In the genomic region with DNA sequence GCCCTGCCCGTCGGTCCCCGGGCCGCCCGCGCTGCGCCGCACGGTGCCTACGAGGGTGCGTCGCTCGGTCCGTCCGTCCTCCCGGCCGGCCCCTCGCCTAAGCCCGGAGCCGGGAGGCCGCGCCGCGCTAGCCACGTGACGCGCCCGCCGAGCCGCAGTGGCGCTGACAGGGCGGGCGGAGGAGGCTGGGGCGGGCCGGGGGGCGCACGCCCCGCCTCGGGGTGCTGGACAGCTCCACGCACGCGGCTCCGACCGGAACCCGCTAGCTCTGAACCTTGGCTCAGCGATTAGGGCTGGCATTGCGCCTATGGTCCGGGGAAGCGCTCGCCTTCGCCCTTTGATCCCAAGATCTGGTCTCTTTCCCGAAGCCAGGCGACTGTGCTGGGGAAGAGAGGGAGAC, we compare ENCODE assay signal across 10 mouse cellular contexts. TPM values are rescaled to one million over a fixed set of nuclear protein-coding genes. Genes with fewer than 3 reads are reported as not detected.
A peak's percentile ranks its signal among the peaks of the same experiment; 100 is the strongest.
DNase-seq lines count a peak whose midpoint lies in the region; ATAC-seq and TF ChIP-seq lines count a peak whose summit lies in the region.
"Had no signal": no experiment of that assay in that cellular context is flagged by ENCODE, and none has a peak within 500 bp of the region (broad histone marks: within the 10 kb centered on the region; RNA-seq: fewer than 3 reads in every experiment).

A gene (minus strand): TSS at position 274 of the 400 bp plus-strand sequence.

- H3K4me3 ChIP-seq in E14TG2a.4 (replicated peaks; ENCODE audit: low read length) = peak within 1 kb of the TSS; percentile 81
- peak within 1 kb of the TSS; percentile 90 for H3K4me3 ChIP-seq in forebrain, embryonic 15.5 days
- peak within 1 kb of the TSS; percentile 49 for H3K4me3 ChIP-seq in lung, adult 2 months (replicated peaks; ENCODE audit: extremely low read depth, low read depth, low read length)

- peak; percentile 75 for DNase-seq in cerebellum, adult 11 months
- DNase-seq in heart, postnatal 25 days (ENCODE audit: low spot score) = peak; percentile 53
- DNase-seq in layer of hippocampus, adult 8-10 months (ENCODE audit: low spot score in 2 of 2) = peak in 1 of 2 experiments; percentile 52
- DNase-seq in lung, adult 2 months = peak; percentile 46
- DNase-seq in ovary, postnatal 36 days (ENCODE audit: low spot score) = peak; percentile 84
- no peak for DNase-seq in B cell, adult 2 months

- H3K36me3 ChIP-seq in E14TG2a.4 (ENCODE audit: insufficient read depth, low read length) = no peaks in the 10 kb centered on the region
- H3K36me3 ChIP-seq in forebrain, embryonic 15.5 days = peaks cover 13% of the 10 kb centered on the region

- H3K4me2 ChIP-seq in forebrain, embryonic 15.5 days (replicated peaks) = peak within 1 kb of the TSS; percentile 77

- ATAC-seq in forebrain, embryonic 15.5 days (replicated peaks) = peak; percentile 85

- H3K4me1 ChIP-seq in E14TG2a.4 (replicated peaks; ENCODE audit: low read depth, low read length) = peaks cover 21% of the 10 kb centered on the region
- H3K4me1 ChIP-seq in forebrain, embryonic 15.5 days = peaks cover 22% of the 10 kb centered on the region
- no peaks in the 10 kb centered on the region for H3K4me1 ChIP-seq in lung, adult 2 months (ENCODE audit: control insufficient read depth, insufficient read depth, low read length)

- WGBS in forebrain, embryonic 15.5 days = 1% methylated on average over 52 of the region's 53 CpGs
- WGBS in lung, adult 2 months = under 1% methylated on average over 52 of the region's 53 CpGs

- no peaks in the 10 kb centered on the region for H3K9me3 ChIP-seq in E14TG2a.4 (ENCODE audit: low read length)
- H3K9me3 ChIP-seq in forebrain, embryonic 15.5 days = no peaks in the 10 kb centered on the region

- peak within 1 kb of the TSS; percentile 91 for H3K27ac ChIP-seq in forebrain, embryonic 15.5 days (replicated peaks)

- no peak for TF ChIP-seq POLR2A in lung, adult 2 months (IDR thresholded peaks at IDR 0.05; ENCODE audit: borderline replicate concordance, extremely low read depth, low read depth, low read length)

- no peak for TF ChIP-seq CTCF in E14TG2a.4 (conservative IDR thresholded peaks at IDR 0.05; ENCODE audit: low read length)
- TF ChIP-seq CTCF in lung, adult 2 months (IDR thresholded peaks at IDR 0.05; ENCODE audit: insufficient read depth, low read length) = no peak

- H3K27me3 ChIP-seq in E14TG2a.4 (ENCODE audit: insufficient read depth, low read length) = peaks cover 77% of the 10 kb centered on the region
- H3K27me3 ChIP-seq in forebrain, embryonic 15.5 days = no peaks in the 10 kb centered on the region

- H3K9ac ChIP-seq in forebrain, embryonic 15.5 days (replicated peaks) = peak within 1 kb of the TSS; percentile 97

- intact Hi-C loops in heart, postnatal 25 days (cut with DNase I) = no loop called here

RNA-seq across cellular contexts. Expression of the gene that starts here (rescaled TPM):
- 25.3 and 26.4 TPM in 2 replicates for polyA plus RNA-seq in forebrain, embryonic 15.5 days (2015; fragmentation: Nextera tagmentation; extraction: Ambion mirVana)
- 1 to 10 TPM; 7.7 to 8.8 TPM for total RNA-seq in heart, postnatal 25 days (2021)
- 10 to 100 TPM; 69.0 to 77.4 (median 72.4) TPM for total RNA-seq in layer of hippocampus, adult 8-10 months (2022)
- 10.1 and 12.3 TPM in 2 replicates for polyA plus RNA-seq in lung, adult 2 months (2012; rRNA removed)
- total RNA-seq: CH12.LX; neutrophil, adult 5-6 weeks had no signal

Comparison
In these comparisons a context has a peak if more than half of its experiments do, and no peak if none do; other contexts are left out.
1. RNA of the gene that starts here (total RNA-seq): 69.0 to 77.4 TPM in layer of hippocampus, adult 8-10 months; 7.7 to 8.8 TPM in heart, postnatal 25 days; every median in the first group is over 4 times any median in the second.
2. DNase-seq: peak in cerebellum, adult 11 months (single experiment), heart, postnatal 25 days (single experiment), lung, adult 2 months (single experiment) and ovary, postnatal 36 days (single experiment); none in B cell, adult 2 months (0 of 2).
3. Peak in every context shown above with its lines, with median percentiles within 50 percentile points of each other: H3K4me3 ChIP-seq.